Mouse (Mus musculus) right cerebral cortex, postnatal 4 days (tissue): Measurements from ENCODE around the gene Cnn1.
"Not testable (repeated sequence)": the region's sequence is repeated elsewhere in the genome, so short reads cannot be mapped to it uniquely, and the experiment has no call there.

Source experiments
- DNase-seq: peaks from one replicate; pipeline ENCODE4 v3.0.0-alpha.2; 2022

Gene Cnn1

DNA sequence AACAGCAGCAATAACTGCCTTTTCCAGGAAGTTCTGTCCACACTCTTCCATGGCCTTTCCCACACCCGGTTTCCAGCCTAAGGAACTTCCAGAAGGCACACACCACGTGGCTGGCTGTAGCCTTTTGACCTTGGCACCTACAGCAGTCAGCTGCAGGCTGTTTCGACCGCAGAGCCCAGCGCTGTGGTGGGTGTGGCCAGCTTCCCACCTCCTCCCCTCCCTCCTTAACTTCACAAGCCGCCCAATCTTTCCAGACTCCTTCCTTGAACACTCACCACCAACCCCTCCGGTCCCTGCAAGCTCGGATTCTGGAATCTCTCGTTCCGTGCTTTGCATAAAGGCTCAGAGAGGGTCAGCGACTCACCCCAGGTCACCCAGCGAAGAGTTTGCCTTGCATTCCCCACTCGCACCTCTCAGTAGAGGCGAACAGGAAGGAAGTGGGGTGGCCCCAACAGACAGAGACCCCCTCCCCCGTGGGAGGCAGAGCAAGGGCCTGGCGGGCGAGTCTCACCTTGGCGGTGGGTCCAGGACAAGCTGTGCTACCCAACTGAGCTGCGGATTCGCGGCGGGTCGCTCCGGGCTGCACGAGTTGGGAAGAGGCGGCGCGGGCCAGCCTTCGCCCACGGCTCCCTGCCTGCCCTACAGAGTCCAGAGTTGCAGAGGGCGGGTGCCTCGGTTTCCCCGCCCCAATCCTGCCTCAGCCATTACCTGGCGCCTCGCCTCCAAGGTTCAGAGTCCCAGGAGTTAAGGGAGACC, 32.4 kb downstream of the Cnn1 start:
- DNase-seq = no peak

DNA sequence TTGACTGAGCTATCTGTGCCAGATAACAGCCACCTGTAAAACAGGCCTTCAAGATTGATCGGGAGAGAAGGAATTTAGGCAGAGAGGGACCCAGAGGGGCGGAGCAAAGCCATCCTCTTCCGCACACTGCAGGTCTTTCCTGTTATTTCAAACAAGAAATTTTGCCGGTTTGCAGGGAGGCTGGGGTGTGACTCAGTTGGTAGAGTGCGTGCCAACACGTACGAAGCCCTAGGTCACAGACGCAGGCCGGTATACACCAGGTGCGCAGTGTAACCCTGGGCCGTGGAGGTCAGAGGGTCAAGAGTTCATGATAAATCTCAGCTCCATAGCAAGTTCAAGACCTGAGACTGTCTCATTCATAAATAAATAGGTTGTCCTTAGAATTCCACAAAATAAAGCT, 33.2 kb downstream of the Cnn1 start:
- no peak for DNase-seq

DNA sequence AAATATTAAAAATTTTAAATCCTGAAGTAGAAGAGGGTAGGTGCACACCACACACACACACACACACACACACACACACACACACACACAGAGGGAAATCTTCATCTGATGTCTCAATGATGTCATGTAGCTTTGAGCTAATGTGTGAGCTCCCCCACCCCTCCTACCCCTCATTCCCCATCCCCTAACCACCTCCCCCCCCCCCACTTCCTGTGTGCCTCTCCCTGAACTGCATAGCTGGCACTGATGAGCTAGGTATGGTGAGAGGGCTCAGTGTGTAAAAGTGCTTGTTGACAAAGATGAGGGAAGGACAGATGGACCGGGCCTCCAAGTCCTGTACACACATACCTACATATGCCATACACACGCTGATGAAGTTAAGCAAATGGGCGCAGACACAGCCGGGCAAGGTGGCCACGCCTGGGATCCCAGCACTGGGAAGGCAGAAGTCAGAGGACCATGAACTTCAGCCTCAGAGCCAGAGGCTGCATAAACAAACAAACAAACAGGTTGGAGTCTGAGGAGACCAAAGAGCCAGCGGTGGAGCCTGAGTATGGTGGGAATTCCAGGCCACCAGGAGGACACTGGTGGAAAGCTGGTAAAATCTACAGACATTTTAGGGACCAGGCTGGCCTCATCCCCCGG, 35.4 kb downstream of the Cnn1 start:
- DNase-seq = no peak

DNA sequence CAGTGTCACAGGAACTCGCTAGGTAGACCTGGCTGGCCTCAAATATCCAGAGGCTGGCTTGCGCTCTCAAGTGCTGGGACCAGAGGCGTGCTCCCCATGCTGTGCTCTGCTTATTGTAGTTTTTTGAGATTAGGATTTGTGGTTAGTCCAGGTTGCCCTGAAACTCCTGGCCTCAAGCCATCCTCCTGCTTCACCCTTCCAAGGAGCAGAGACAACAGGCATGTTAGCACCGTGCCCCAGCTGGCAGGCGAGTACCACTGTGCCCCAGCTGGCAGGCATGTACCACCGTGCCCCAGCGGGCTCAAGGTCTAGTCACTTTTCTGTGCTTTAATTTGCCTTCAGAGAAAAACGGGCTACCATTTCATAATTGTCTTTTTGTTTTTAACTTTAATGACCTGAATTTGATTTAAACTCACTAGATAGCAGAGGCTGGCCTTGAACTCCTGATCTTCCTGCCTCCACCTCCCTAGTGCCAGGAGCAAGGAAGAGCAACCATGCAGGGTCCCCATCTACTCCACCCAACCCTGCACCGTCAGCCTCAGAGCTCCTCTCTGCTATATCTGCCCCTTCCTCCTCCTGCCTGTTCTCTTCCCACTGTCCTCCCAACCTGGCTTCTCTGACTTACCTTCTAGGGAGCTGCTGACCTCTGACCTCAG, 36.1 kb downstream of the Cnn1 start:
- DNase-seq = no peak

DNA sequence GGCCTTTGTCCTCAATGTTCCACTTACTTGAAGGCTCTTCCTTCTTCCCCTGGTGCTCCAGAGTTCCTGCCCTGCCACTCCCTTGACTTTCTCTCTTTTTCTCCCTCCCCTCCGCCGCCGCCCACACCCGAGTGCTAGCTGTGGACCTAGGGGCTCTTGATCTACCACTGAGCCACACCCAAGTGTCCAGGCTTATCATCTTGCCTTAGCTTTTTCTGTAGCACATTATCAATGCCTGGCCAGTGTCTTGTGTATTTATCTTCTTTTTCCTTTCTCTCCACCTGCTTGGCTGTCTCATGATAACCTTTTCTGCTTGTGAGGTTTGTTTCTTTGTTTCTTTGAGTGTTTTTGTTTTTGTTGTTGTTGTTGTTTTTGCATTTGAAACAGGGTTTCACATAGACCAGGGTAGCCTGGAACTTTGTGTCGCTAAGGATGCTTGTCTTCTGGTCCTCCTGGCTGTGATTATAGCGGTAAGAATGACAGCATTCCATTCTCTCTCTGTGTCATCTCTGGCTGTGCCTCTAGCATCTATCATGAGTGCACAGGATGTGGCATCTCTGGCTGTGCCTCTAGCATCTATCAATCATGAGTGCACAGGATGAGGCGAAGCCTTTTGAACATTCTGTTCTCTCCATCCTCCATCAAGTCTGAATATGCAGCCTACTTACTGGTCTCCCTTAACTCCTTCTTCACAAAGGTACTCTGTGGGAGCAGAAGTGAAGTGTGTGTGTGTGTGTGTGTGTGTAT, 36.8 kb downstream of the Cnn1 start, which contains the start of gene Acp5:
Acp5 (minus strand) TSS at position 68 of the 747 bp plus-strand sequence.
- no peak for DNase-seq

DNA sequence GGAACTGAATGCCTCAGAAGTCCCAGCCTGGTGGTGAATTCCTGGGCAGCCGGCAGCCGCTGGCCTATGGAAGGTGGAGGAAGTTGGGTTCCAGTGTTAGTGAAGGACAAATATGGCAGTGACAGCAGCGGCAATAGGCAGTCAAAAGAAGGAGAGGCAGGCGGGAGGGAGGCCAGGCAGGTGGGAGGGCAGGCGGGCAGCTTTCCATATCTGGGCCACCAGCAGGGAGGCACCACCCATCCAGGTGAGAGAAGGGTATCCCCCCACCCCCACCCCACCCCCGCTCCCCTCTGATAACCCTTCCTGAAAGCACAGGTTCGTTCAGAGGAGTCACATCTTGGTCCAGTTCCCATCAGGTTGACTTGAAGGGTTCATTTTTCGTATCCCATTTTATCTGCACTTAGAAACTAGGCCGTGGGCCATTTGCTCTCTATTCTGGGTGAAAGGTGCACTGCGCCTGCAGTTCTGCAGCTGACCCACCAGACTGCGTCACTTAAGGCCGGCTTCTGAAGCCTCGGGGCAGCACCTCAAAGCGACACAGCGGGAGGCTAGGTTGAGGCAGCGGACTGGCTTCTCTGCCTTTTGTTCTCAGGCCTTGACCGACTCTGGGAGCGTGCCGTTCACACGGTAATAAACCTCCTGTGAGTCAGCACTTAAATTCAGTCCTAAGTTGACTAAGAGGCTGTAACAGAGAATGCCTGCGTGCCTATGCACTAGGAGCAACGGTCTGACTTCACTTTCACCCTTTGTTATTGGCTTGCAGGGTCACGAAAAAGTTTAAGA, 37.9 kb downstream of the Cnn1 start:
- no peak for DNase-seq

DNA sequence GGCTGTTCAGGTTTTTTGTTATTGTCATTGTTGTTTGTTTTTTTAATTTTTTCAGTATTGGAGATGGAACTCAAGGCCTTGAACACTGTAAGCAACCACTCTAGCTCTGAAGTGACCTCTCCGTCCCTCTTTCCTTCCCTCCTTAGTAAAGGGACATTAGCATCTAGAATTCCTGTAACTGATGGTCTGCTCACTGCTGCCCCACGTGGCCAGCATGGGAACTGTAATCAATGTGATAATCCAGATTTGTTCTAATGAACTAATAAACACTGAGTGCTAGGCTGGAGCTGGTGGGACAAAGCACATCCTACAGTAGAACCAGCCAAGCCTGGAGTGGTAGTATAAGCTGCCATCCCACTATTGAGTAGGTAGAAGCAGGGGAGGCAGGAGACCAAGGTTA, 39.5 kb downstream of the Cnn1 start:
- peak; percentile 35 for DNase-seq

DNA sequence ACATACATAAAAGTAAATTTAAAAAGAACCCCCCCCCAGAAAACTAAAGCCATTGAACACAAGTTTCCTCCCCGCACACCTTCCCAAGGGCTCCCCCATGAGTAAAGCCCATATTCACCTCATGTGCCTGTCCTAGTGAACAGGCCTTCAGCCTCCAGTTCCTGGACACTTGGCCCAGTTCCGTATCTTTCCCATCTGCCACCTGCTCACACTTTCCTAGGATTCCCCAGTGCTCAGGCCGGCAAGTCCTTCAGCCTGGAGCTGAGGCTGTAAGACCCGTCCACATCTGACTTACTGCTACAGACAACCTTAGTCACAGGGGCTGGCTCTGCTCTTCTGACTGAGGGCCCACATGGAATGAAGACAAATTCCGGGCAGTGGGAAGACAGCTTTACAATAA, 40.7 kb downstream of the Cnn1 start:
- no peak for DNase-seq

DNA sequence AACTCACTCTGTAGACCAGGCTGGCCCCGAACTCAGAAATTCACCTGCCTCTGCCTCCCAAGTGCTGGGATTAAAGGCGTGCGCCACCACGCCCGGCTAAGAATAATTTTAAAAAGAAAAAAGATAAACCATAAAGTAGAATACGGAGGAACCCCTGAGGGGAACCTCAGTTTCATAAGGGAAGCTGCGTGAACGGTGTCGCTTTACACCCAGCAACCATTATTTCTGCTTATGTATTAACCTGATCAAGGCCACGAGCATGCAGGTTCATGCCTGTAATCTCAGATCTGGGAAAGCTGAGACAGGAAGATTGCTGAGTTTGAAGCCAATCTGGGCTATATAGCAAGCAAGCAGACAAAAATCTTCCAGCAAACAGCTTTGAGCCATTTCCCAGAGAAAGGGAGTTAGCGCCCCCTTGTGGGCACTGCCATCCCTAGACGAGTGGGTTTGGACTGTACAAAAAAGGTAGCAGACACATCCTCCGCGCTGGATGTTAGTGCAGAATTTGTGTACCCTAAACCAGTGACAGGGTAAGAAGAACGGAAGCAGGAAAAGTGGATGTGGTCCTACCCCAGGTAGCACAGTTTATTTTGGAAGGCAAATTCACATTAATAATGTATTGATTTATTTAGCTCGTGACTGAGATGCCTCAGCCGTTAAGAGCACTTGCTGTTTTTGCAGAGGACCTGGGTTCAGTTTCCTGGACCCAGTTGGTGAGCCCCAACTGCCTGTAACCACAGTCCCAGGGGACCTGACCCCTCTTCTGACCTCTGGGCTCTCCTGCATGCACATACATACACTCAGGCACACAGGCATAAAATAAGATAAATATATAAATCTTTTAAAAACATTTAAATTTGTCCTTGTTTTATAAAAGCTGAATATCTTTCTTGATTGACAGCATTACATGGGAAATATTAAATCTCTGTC, 44.4 kb downstream of the Cnn1 start:
- peak; percentile 92 for DNase-seq

DNA sequence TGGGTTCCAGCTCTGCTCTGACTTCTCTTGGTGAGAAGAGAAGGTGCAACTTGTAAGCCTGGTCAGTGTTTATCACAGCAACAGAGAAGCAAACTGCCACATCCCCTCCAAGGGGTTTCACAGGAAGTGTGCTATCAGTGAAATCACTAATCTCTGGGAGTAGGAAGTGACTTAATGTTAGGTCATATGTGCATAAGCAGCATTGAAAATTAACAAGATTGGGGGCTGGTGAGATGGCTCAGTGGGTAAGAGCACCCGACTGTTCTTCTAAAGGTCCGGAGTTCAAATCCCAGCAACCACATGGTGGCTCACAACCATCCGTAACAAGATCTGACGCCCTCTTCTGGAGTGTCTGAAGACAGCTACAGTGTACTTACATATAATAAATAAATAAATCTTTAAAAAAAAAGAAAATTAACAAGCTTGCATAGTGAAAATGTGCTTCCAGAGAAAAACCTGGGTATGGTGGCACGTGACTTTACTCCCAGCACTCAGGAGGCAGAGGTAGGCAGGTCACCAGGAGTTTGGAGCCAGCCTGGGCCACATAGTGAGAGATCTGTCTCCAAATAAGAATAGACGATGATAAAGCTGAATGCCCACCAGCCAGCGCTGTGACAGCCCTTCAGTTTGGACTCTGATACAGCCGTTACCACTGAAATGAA, 45.4 kb downstream of the Cnn1 start:
- DNase-seq = no peak

DNA sequence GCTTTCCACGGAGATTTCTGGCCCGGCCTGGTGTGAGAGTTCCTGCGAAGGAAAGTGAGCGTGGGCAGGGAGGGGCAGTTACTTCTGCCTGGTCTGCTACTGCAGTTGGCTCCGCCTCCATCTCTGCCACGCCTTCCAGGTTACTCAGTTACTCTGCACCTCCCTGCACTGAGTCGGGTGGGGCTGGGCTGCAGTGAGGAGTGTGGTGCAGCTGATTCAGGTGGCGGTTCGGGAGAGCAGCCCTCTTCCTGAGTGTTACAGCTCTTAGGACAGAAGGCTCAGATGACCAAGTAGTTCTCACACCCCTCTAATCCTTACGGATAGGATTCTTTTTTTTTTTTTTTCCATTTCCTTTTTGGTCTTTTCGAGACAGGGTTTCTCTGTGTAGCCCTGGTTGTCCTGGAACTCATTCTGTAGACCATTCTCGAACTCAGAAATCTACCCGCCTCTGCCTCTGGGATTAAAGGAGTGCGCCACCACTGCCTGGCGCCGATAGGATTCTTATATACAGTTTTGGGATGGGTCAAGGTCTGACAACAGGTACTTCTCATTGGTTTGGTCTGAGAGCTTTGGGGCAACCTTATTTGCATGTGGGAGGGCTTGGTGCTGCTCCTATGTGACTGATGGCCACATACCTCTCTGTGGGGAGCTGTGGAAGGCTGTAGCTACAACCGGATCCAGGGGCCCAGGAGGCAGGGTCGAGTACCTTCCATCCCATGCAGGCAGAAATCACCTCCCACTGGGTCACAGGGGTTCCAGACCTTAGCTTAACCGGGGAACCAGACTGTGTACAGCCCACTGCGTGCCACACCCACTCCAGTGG, 50.6 kb downstream of the Cnn1 start:
- no peak for DNase-seq

DNA sequence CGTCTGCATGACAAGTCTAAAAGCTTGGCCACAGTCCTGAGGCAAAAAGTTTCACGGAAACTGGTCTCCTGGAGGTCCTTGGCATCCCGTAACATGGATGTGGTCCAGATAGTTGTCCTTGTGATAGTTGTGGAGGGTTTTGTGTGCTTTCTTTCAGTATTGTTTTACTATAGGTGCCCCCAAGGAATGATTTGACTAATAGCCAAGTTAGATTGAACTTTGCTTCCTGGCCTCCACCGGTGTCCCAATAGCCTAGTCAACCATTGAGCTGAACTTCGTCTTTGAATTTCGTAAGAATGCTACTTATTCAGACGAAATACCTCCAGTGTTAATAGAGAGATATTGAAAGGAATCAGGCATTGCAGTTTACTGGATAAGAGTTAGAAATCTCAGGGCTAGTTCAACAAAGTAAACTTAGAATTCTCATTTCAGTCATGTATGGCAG, 51.3 kb downstream of the Cnn1 start:
- not testable (repeated sequence) for DNase-seq

DNA sequence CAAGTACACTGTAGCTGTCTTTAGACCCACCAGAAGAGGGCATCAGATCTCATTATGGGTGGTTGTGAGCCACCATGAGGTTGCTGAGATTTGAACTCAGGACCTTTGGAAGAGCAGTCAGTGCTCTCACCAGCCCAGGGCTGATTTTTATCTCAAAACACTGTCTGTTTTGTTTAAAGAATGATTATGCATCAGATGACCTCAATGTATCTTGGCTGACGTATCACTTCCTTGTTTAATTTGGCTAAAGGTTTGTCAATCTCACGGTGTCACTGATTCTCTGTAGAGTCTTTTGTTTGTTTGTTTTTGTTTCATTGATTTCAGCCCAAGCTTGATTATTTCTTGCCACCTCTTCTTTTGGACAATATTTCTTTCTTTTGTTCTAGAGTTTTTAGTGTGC, 51.9 kb downstream of the Cnn1 start:
- no peak for DNase-seq

DNA sequence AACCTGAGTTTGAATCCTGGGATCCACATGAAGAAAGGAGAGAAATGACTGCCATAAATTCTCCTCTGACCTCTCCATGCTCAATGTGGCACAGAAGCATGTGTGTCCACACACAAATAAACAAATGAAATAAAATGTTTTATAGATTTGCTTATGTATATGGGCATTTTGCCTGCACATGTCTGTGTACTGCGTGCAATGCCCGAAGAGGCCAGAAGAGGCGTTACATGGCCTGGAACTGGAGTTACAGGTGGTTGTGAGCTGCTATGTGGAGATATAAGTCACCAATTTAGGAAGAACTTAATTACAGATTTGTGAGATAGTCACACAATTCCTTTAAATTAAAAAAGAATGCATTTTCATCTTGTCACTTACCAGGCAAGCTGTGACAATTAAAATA, 54.8 kb downstream of the Cnn1 start:
- DNase-seq = no peak

DNA sequence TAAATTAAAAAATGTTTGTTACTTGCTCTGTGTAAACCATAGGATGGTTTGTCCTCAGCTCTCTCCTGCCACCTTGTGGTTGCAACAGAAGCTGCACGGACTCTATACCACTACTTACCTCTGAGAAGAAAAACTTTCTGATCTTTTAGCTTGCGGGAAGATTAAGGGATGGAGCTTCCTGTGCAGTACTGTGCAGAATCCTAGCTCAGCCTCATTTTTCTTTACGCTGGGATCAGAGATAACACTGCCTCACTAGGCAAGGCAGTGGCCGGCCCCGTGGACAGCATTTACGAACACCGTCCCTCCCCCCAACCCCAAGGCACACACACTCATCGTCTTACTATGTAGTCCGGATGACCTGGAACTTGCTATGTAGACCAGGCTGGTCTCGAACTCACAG, 56.6 kb downstream of the Cnn1 start:
- DNase-seq = peak; percentile 70

DNA sequence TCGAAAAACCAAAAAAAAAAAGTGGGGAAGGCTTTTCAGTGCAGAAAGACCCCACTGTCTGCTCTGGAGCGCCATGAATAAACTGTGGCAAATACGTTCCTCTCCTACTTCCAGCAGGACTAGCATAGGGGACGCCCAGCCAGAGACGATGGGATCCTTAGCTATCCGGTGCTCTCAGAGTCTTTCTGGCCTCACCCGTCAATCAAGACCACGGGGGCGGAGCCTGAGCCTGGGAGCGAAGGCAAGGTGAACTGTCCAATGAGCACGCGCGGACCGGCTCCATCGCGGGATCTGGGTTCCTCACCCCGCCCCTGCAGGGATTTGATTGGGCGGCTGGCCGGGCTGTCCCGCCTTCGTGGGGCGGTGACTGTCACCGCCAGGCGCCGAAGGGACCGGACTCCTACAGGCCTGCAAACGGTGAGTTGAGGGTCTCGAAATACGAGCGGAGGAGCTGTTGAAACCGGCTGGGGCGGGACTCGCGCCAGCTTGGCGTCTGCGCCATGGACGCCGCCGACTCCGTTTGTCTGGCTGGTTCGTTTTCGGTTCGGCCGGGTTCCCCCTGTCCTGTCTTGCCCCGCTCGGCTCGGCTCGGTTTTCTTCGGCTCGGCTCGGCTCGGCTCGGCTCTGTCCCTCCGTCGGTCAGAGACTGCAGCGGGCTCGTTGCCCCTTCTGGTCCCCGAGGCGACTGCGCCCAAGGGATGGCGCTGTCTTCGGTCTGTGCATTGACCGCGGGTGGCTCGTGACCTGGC, 57.7 kb downstream of the Cnn1 start, which contains the start of gene Pigyl:
Pigyl (plus strand) TSS at position 350 of the 749 bp plus-strand sequence.
- peak; percentile 98 for DNase-seq

DNA sequence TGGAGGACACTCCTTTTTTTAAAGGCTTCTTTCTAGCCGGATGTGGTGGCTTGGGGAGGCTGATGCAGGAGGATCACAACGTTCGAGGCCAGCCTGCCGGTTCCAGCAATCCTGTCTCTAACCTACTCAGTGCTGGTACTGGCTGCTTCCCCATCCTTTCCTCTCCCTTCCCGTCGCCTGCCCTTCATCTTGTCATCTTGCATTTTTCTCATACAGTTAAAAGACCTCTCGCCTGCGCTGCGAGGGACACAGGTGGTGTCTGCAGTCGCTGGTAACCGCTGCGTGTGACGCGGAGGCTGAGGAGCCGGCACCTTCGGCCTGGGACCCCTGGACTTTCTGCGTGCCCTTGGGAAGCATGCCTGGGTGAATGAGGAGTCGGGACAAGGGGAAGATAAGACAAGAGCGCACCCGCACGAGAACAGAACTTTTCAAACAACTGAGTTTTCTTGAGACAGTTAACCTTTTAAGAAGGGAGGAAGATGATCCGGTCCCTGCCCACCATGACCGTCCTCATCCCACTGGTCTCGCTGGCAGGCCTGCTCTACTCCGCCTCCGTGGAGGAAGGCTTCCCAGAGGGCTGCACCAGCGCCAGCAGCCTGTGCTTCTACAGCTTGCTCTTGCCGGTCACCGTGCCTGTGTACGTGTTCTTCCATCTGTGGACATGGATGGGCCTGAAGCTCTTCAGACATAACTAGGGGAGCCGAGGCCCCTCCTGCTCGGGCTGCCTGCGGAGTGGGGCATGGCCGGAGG, 58.7 kb downstream of the Cnn1 start:
- peak; percentile 11 for DNase-seq
